12 mouse cellular contexts compared by ENCODE assay signal in genomic region chr3:118278274-118278673, GRCm38 (mm10).
DNase-seq lines count a peak whose midpoint lies in the region; ATAC-seq lines count a peak whose summit lies in the region.
"Had no signal": no experiment of that assay in that cellular context is flagged by ENCODE, and none has a peak within 500 bp of the region (broad histone marks: within the 10 kb centered on the region; RNA-seq: fewer than 3 reads in every experiment).

No protein-coding gene starts in this region.

- no peak for DNase-seq in frontal cortex, postnatal 25 days (ENCODE audit: low spot score in 2 of 2)
- peak; percentile 4 to 14 for DNase-seq in frontal cortex, postnatal 14 days (ENCODE audit: low spot score in 2 of 2)
- peak; percentile 3 to 15 for DNase-seq in left cerebral cortex, adult 18-20 months (ENCODE audit: low spot score in 2 of 2)
- peak; percentile 4 to 10 for DNase-seq in right cerebral cortex, postnatal 36 days (ENCODE audit: low spot score in 2 of 2)
- DNase-seq in urinary bladder, adult 2 months (ENCODE audit: low spot score): no peak
- DNase-seq in yolk sac, embryonic 10.5 days (ENCODE audit: low spot score): no peak
- DNase-seq: adrenal gland, postnatal 36 days; gastrocnemius, postnatal 36 days; thymus, postnatal 4 days had no signal

- ATAC-seq in frontal cortex, adult (ENCODE audit: low TSS enrichment): peak; percentile 82
- ATAC-seq in inflammation-experienced regulatory T-cells, adult 6 months: no peak
- ATAC-seq: Patski had no signal

Comparison
In these comparisons a context has a peak if more than half of its experiments do, and no peak if none do; other contexts are left out.
1. DNase-seq: peak in frontal cortex, postnatal 14 days (2 of 2), left cerebral cortex, adult 18-20 months (2 of 2) and right cerebral cortex, postnatal 36 days (2 of 2); none in frontal cortex, postnatal 25 days (0 of 2), urinary bladder, adult 2 months (single experiment) and yolk sac, embryonic 10.5 days (single experiment).